7 mouse cellular contexts compared by ENCODE assay signal in genomic region chr12:112670718-112671393, GRCm38 (mm10). TPM values are rescaled to one million over a fixed set of nuclear protein-coding genes. Genes with fewer than 3 reads are reported as not detected.
DNase-seq lines count a peak whose midpoint lies in the region; ATAC-seq lines count a peak whose summit lies in the region.

No protein-coding gene starts in this region.

- no peaks in the 10 kb centered on the region for H3K27me3 ChIP-seq in heart, embryonic 11.5 days (ENCODE audit: control insufficient read depth, insufficient read depth, low read length)

- peak; percentile 39 for DNase-seq in MN1 (ENCODE audit: low spot score)
- peak; percentile 93 for DNase-seq in adrenal gland, postnatal 14 days
- peak; percentile 40 to 60 for DNase-seq in kidney, postnatal 4 days
- peak; percentile 70 for DNase-seq in retina, postnatal 1 day
- DNase-seq in right cerebral cortex, postnatal 25 days: no peak
- no peak for DNase-seq in left cerebral cortex, postnatal 36 days (ENCODE audit: low spot score in 2 of 2)

- no peaks in the 10 kb centered on the region for H3K9me3 ChIP-seq in heart, embryonic 11.5 days (replicated peaks; ENCODE audit: control insufficient read depth, low read length)

- H3K4me1 ChIP-seq in heart, embryonic 11.5 days (ENCODE audit: control insufficient read depth, insufficient read depth, low read length): peaks cover 76% of the 10 kb centered on the region

- WGBS in heart, embryonic 11.5 days (ENCODE audit: insufficient replicate concordance): 35% methylated on average over 8 of the region's 9 CpGs

- H3K4me3 ChIP-seq in heart, embryonic 11.5 days (ENCODE audit: low read depth, low read length): peak overlapping the region; percentile 2; the same call in 1 of the 2 replicates

- peak overlapping the region; percentile 25 for H3K9ac ChIP-seq in heart, embryonic 11.5 days (ENCODE audit: low read depth, low read length)

- no peak for ATAC-seq in heart, embryonic 11.5 days (replicated peaks; ENCODE audit: insufficient number of reproducible peaks, low FRiP score, low TSS enrichment)

- H3K27ac ChIP-seq in heart, embryonic 11.5 days (ENCODE audit: low read depth, low read length): peak overlapping the region; percentile 99

- intact Hi-C loops in left cerebral cortex, postnatal 36 days (cut with DNase I): no loop called here

- peak overlapping the region; percentile 75 for H3K4me2 ChIP-seq in heart, embryonic 11.5 days

- H3K36me3 ChIP-seq in heart, embryonic 11.5 days (ENCODE audit: control insufficient read depth, insufficient read depth, low read length): peaks cover 24% of the 10 kb centered on the region; the same call in 1 of the 2 replicates

RNA-seq across cellular contexts. Expression of gene Akt1, which starts 3.8 kb away (rescaled TPM):
- 245 and 247 TPM in 2 replicates for total RNA-seq in adrenal gland, postnatal 14 days (2021)
- 94.2 and 108 TPM in 2 replicates for polyA plus RNA-seq in heart, embryonic 11.5 days (2014; fragmentation: Nextera tagmentation; extraction: Ambion mirVana)
- 100 to 1,000 TPM; 143 to 162 TPM for total RNA-seq in left cerebral cortex, postnatal 36 days (2021)

RNA-seq across cellular contexts. Expression of gene Zbtb42, which starts 7.8 kb away (rescaled TPM):
- total RNA-seq in adrenal gland, postnatal 14 days (2021): 2.8 and 4.6 TPM in 2 replicates
- 2.8 and 4.2 TPM in 2 replicates for polyA plus RNA-seq in heart, embryonic 11.5 days (2014; fragmentation: Nextera tagmentation; extraction: Ambion mirVana)
- total RNA-seq in left cerebral cortex, postnatal 36 days (2021): under 1 TPM; 0.70 to 0.81 TPM

RNA-seq across cellular contexts. Expression of gene Siva1, which starts 26.4 kb away (rescaled TPM):
- 48.4 and 54.1 TPM in 2 replicates for total RNA-seq in adrenal gland, postnatal 14 days (2021)
- 141 and 156 TPM in 2 replicates for polyA plus RNA-seq in heart, embryonic 11.5 days (2014; fragmentation: Nextera tagmentation; extraction: Ambion mirVana)
- 10 to 100 TPM; 17.8 to 23.0 TPM for total RNA-seq in left cerebral cortex, postnatal 36 days (2021)

RNA-seq across cellular contexts. Expression of gene Cep170b, which starts 49.4 kb away (rescaled TPM):
- 29.1 and 33.0 TPM in 2 replicates for total RNA-seq in adrenal gland, postnatal 14 days (2021)
- 2.6 and 3.1 TPM in 2 replicates for polyA plus RNA-seq in heart, embryonic 11.5 days (2014; fragmentation: Nextera tagmentation; extraction: Ambion mirVana)
- 100 to 1,000 TPM; 258 to 267 TPM for total RNA-seq in left cerebral cortex, postnatal 36 days (2021)

RNA-seq across cellular contexts. Expression of gene Adssl1, which starts 51.0 kb away (rescaled TPM):
- total RNA-seq in adrenal gland, postnatal 14 days (2021): 34.1 and 37.6 TPM in 2 replicates
- polyA plus RNA-seq in heart, embryonic 11.5 days (2014; fragmentation: Nextera tagmentation; extraction: Ambion mirVana): 73.3 and 75.2 TPM in 2 replicates
- 10 to 100 TPM; 14.3 to 25.8 TPM for total RNA-seq in left cerebral cortex, postnatal 36 days (2021)

Comparison
In these comparisons a context has a peak if more than half of its experiments do, and no peak if none do; other contexts are left out.
1. DNase-seq: peak in MN1 (single experiment), adrenal gland, postnatal 14 days (single experiment), kidney, postnatal 4 days (2 of 2) and retina, postnatal 1 day (single experiment); none in right cerebral cortex, postnatal 25 days (single experiment) and left cerebral cortex, postnatal 36 days (0 of 2).